Mouse (Mus musculus): ENCODE data around the gene Ywhag.

GRCm38 (mm10) chr5:135888405-135889215 lies 45.8 kb downstream of the Ywhag start:
- TF ChIP-seq FLI1 (IDR thresholded peaks at IDR 0.05; ENCODE audit: low read length) (no peak), GATA1 (IDR thresholded peaks at IDR 0.05; ENCODE audit: borderline replicate concordance, low read length) (no peak)
